In genomic region chr1:84086486-84086885, GRCm38 (mm10) we compare ENCODE assay signal across 15 mouse cellular contexts.
"Had no signal": no experiment of that assay in that cellular context is flagged by ENCODE, and none has a peak within 500 bp of the region (broad histone marks: within the 10 kb centered on the region; RNA-seq: fewer than 3 reads in every experiment).

No protein-coding gene starts in this region.

- H3K4me3 ChIP-seq: liver, embryonic 13.5 days; midbrain, embryonic 12.5 days; midbrain, embryonic 15.5 days; neural tube, embryonic 12.5 days; stomach, embryonic 15.5 days had no signal

- H3K4me2 ChIP-seq: liver, embryonic 13.5 days; lung, embryonic 14.5 days; midbrain, embryonic 12.5 days; midbrain, embryonic 15.5 days; neural tube, embryonic 12.5 days; stomach, embryonic 15.5 days had no signal

- H3K36me3 ChIP-seq: liver, embryonic 13.5 days; midbrain, embryonic 12.5 days; midbrain, embryonic 15.5 days; neural tube, embryonic 12.5 days; stomach, embryonic 15.5 days had no signal

- DNase-seq: kidney, adult 2 months; kidney, postnatal 36 days; liver, embryonic 13.5 days; retina, postnatal 1 day; right cerebral cortex, postnatal 25 days; spleen, adult 18-20 months; thymus, postnatal 25 days had no signal

- H3K9me3 ChIP-seq: liver, embryonic 13.5 days; midbrain, embryonic 12.5 days; midbrain, embryonic 15.5 days; neural tube, embryonic 12.5 days; stomach, embryonic 15.5 days had no signal

- H3K9ac ChIP-seq: liver, embryonic 13.5 days; lung, embryonic 14.5 days; midbrain, embryonic 12.5 days; midbrain, embryonic 15.5 days; neural tube, embryonic 12.5 days; stomach, embryonic 15.5 days had no signal

- H3K4me1 ChIP-seq: liver, embryonic 13.5 days; midbrain, embryonic 15.5 days; neural tube, embryonic 12.5 days; stomach, embryonic 15.5 days had no signal

- H3K27ac ChIP-seq: kidney, postnatal 0 days; liver, embryonic 13.5 days; macrophage; midbrain, embryonic 12.5 days; midbrain, embryonic 15.5 days; neural tube, embryonic 12.5 days; stomach, embryonic 15.5 days had no signal

- ATAC-seq: lung, postnatal 0 days; midbrain, embryonic 15.5 days had no signal

- H3K27me3 ChIP-seq: liver, embryonic 13.5 days; midbrain, embryonic 12.5 days; midbrain, embryonic 15.5 days; neural tube, embryonic 12.5 days; stomach, embryonic 15.5 days had no signal
